Mouse (Mus musculus) kidney, adult 2 months (tissue): ENCODE measurements at regions not wholly inside any gene's neighbourhood (a gene's known extent, or its start where the extent isn't known, plus 50 kb on each side); places are given as distances from the start of the nearest gene placed in this dataset.

Experiments used
- CTCF ChIP-seq: fragments of 200-500 bp; conservative IDR thresholded peaks from 2 replicates; pipeline ENCODE4 v1.5.1; 2011; ENCODE audit warnings: low read depth, mild to moderate bottlenecking, control low read depth, low read length, moderate library complexity, mixed read lengths; ENCODE audit not compliant: insufficient read depth, insufficient read length
- POLR2A ChIP-seq: fragments of 200-500 bp; IDR thresholded peaks from one replicate; pipeline ENCODE4 v1.6.1; 2011; ENCODE audit warnings: low read depth, low read length, control low read depth

GRCm38 (mm10) chr8:26229548-26229947, 110.2 kb downstream of the Gm45692 start:
- no peak for TF ChIP-seq CTCF
- no peak for TF ChIP-seq POLR2A
